Mouse (Mus musculus): Measurements from ENCODE around the gene Ubqln5. TPM values are rescaled to one million over a fixed set of nuclear protein-coding genes. Genes with fewer than 3 reads are reported as not detected.

The Ubqln5 gene
- polyA plus RNA-seq, 1 experiment from 2014 or later: not detected

Other genes with a start within 250 kb of the Ubqln5 start
- not detected in 2 replicates for gene Olfr66, start 243.6 kb downstream of the Ubqln5 start, polyA plus RNA-seq (2016; fragmentation: Nextera tagmentation; extraction: Ambion mirVana)
- gene Olfr64, start 235.3 kb downstream of the Ubqln5 start, polyA plus RNA-seq (2016; fragmentation: Nextera tagmentation; extraction: Ambion mirVana): not detected in 2 replicates
- not detected in 2 replicates for gene Olfr65, start 226.3 kb downstream of the Ubqln5 start, polyA plus RNA-seq (2016; fragmentation: Nextera tagmentation; extraction: Ambion mirVana)
- gene Olfr631, start 201.0 kb downstream of the Ubqln5 start, polyA plus RNA-seq (2016; fragmentation: Nextera tagmentation; extraction: Ambion mirVana): not detected in 2 replicates
- not detected in 2 replicates for gene Olfr632, start 195.5 kb downstream of the Ubqln5 start, polyA plus RNA-seq (2016; fragmentation: Nextera tagmentation; extraction: Ambion mirVana)
- gene Olfr633, start 185.4 kb downstream of the Ubqln5 start, polyA plus RNA-seq (2016; fragmentation: Nextera tagmentation; extraction: Ambion mirVana): not detected in 2 replicates
- gene Olfr635, start 158.7 kb downstream of the Ubqln5 start, polyA plus RNA-seq (2016; fragmentation: Nextera tagmentation; extraction: Ambion mirVana): not detected in 2 replicates
- gene Olfr638, start 131.1 kb downstream of the Ubqln5 start, polyA plus RNA-seq (2016; fragmentation: Nextera tagmentation; extraction: Ambion mirVana): not detected in 2 replicates
- 0.04 TPM in 1 of 2 replicates, not detected in the other for gene Olfr639, start 112.5 kb downstream of the Ubqln5 start, polyA plus RNA-seq (2016; fragmentation: Nextera tagmentation; extraction: Ambion mirVana)
- not detected in 2 replicates for gene Olfr640, start 104.3 kb downstream of the Ubqln5 start, polyA plus RNA-seq (2016; fragmentation: Nextera tagmentation; extraction: Ambion mirVana)
- gene Olfr641, start 94.4 kb downstream of the Ubqln5 start, polyA plus RNA-seq (2016; fragmentation: Nextera tagmentation; extraction: Ambion mirVana): not detected in 2 replicates
- not detected in 2 replicates for gene Olfr642, start 77.2 kb downstream of the Ubqln5 start, polyA plus RNA-seq (2016; fragmentation: Nextera tagmentation; extraction: Ambion mirVana)
- not detected in 2 replicates for gene 4930516K23Rik, start 68.4 kb downstream of the Ubqln5 start, polyA plus RNA-seq (2016; fragmentation: Nextera tagmentation; extraction: Ambion mirVana)
- not detected in 2 replicates for gene Olfr644, start 58.0 kb downstream of the Ubqln5 start, polyA plus RNA-seq (2016; fragmentation: Nextera tagmentation; extraction: Ambion mirVana)
- not detected in 2 replicates for gene Olfr645, start 44.4 kb downstream of the Ubqln5 start, polyA plus RNA-seq (2016; fragmentation: Nextera tagmentation; extraction: Ambion mirVana)
- gene Olfr646, start 25.0 kb downstream of the Ubqln5 start, polyA plus RNA-seq (2016; fragmentation: Nextera tagmentation; extraction: Ambion mirVana): not detected in 2 replicates
- not detected in 2 replicates for gene Olfr643, start 7.6 kb upstream of the Ubqln5 start, polyA plus RNA-seq (2016; fragmentation: Nextera tagmentation; extraction: Ambion mirVana)
- gene Ubqln3, start 13.5 kb upstream of the Ubqln5 start, polyA plus RNA-seq (2016; fragmentation: Nextera tagmentation; extraction: Ambion mirVana): not detected in 2 replicates
- gene Ubqlnl, start 20.7 kb upstream of the Ubqln5 start, polyA plus RNA-seq (2016; fragmentation: Nextera tagmentation; extraction: Ambion mirVana): not detected in 2 replicates
- gene Olfm5, start 35.0 kb upstream of the Ubqln5 start, polyA plus RNA-seq (2016; fragmentation: Nextera tagmentation; extraction: Ambion mirVana): not detected in 2 replicates
- gene Olfr648, start 53.6 kb upstream of the Ubqln5 start, polyA plus RNA-seq (2016; fragmentation: Nextera tagmentation; extraction: Ambion mirVana): 0.56 and 0.83 TPM in 2 replicates
- not detected in 2 replicates for gene Olfr649, start 66.2 kb upstream of the Ubqln5 start, polyA plus RNA-seq (2016; fragmentation: Nextera tagmentation; extraction: Ambion mirVana)
- 1.7 and 1.8 TPM in 2 replicates for gene Trim6, start 89.0 kb upstream of the Ubqln5 start, polyA plus RNA-seq (2016; fragmentation: Nextera tagmentation; extraction: Ambion mirVana)
- 0.90 and 1.4 TPM in 2 replicates for gene Trim34a, start 114.6 kb upstream of the Ubqln5 start, polyA plus RNA-seq (2016; fragmentation: Nextera tagmentation; extraction: Ambion mirVana)
- gene Trim5, start 158.3 kb upstream of the Ubqln5 start, polyA plus RNA-seq (2016; fragmentation: Nextera tagmentation; extraction: Ambion mirVana): 0.07 and 0.14 TPM in 2 replicates
- gene Trim12a, start 185.6 kb upstream of the Ubqln5 start, polyA plus RNA-seq (2016; fragmentation: Nextera tagmentation; extraction: Ambion mirVana): 3.4 and 4.2 TPM in 2 replicates
- gene Trim34b, start 199.6 kb upstream of the Ubqln5 start, polyA plus RNA-seq (2016; fragmentation: Nextera tagmentation; extraction: Ambion mirVana): not detected in 2 replicates
- 1.0 and 1.3 TPM in 2 replicates for gene Trim12c, start 223.5 kb upstream of the Ubqln5 start, polyA plus RNA-seq (2016; fragmentation: Nextera tagmentation; extraction: Ambion mirVana)
- gene Trim30b, start 240.1 kb upstream of the Ubqln5 start, polyA plus RNA-seq (2016; fragmentation: Nextera tagmentation; extraction: Ambion mirVana): not detected in 2 replicates